Mouse (Mus musculus) frontal cortex, postnatal 36 days (tissue): ENCODE measurements around the gene Qsox2.

Source experiments
- DNase-seq, 2 experiments: peaks; one replicate each; pipeline ENCODE4 v3.0.0; 2022; ENCODE audit warnings: low spot score in 2 of 2

Qsox2 gene

GRCm38 (mm10) chr2:26225242-26225641 is 12.1 kb downstream of the Qsox2 start:
- DNase-seq, result no peak

GRCm38 (mm10) chr2:26223961-26224360 is 13.4 kb downstream of the Qsox2 start:
- DNase-seq, result no peak

GRCm38 (mm10) chr2:26214526-26214925 is 22.8 kb downstream of the Qsox2 start:
- no peak for DNase-seq

- DNase-seq, result no peak
Observed at GRCm38 (mm10) chr2:26209566-26209965, 27.8 kb downstream of the Qsox2 start.

GRCm38 (mm10) chr2:26208126-26208789 is 29.1 kb downstream of the Qsox2 start, which contains the start of gene Lhx3:
Gene Lhx3, minus strand, starts transcription at chr2:26208289.
- DNase-seq, result peak in 1 of 2 experiments; percentile 31

GRCm38 (mm10) chr2:26207559-26207958 is 29.8 kb downstream of the Qsox2 start:
- no peak for DNase-seq

- DNase-seq, result no peak
Observed at GRCm38 (mm10) chr2:26205761-26206160, 31.6 kb downstream of the Qsox2 start.

GRCm38 (mm10) chr2:26205126-26205525 is 32.2 kb downstream of the Qsox2 start:
- no peak for DNase-seq

GRCm38 (mm10) chr2:26202849-26203475 is 34.4 kb downstream of the Qsox2 start:
- peak; percentile 37 to 39 for DNase-seq

- DNase-seq, result no peak
Observed at GRCm38 (mm10) chr2:26201926-26202848, 35.1 kb downstream of the Qsox2 start.

GRCm38 (mm10) chr2:26198488-26198887 is 38.8 kb downstream of the Qsox2 start:
- no peak for DNase-seq

- DNase-seq, result no peak
Observed at GRCm38 (mm10) chr2:26194552-26195339, 42.6 kb downstream of the Qsox2 start.

GRCm38 (mm10) chr2:26188517-26188916 is 48.8 kb downstream of the Qsox2 start:
- no peak for DNase-seq

GRCm38 (mm10) chr2:26184352-26184751 is 53.0 kb downstream of the Qsox2 start:
- no peak for DNase-seq

- DNase-seq, result no peak
Observed at GRCm38 (mm10) chr2:26182646-26183045, 54.7 kb downstream of the Qsox2 start.

- no peak for DNase-seq
Observed at GRCm38 (mm10) chr2:26177189-26177588, 60.1 kb downstream of the Qsox2 start.

GRCm38 (mm10) chr2:26176731-26177130 is 60.6 kb downstream of the Qsox2 start:
- no peak for DNase-seq

GRCm38 (mm10) chr2:26175191-26175590 is 62.1 kb downstream of the Qsox2 start:
- no peak for DNase-seq

- no peak for DNase-seq
Observed at GRCm38 (mm10) chr2:26172166-26172565, 65.2 kb downstream of the Qsox2 start.

GRCm38 (mm10) chr2:26170376-26170775 is 66.9 kb downstream of the Qsox2 start:
- DNase-seq, result no peak

- DNase-seq, result no peak
Observed at GRCm38 (mm10) chr2:26168843-26169579, 68.3 kb downstream of the Qsox2 start.
